Mouse (Mus musculus) retina, postnatal 1 day (tissue): ENCODE measurements at regions not wholly inside any gene's neighbourhood (a gene's known extent, or its start where the extent isn't known, plus 50 kb on each side); places are given as distances from the start of the nearest gene placed in this dataset.
A peak's percentile ranks its signal among the peaks of the same experiment; 100 is the strongest.
"Not testable (repeated sequence)": the region's sequence is repeated elsewhere in the genome, so short reads cannot be mapped to it uniquely, and the experiment has no call there.

Experiments
- DNase-seq: peaks from one replicate; pipeline ENCODE4 v3.0.0-alpha.2; 2012

DNA sequence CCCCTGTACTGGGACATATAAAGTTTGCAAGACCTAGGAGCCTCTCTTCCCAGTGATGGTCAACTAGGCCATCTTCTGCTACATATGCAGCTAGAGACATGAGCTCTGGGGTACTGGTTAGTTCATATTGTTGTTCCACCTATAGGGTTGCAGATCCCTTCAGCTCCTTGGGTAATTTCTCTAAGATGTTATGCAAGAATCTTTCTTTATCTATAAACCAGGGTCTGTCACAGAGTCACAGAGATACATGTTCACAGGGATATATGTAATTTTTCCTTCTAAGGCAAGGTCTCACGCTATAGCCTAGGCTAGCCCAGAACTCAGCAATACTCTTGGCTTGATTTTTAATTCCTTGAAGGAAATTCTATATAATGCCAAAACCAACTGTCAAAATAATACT, 56.9 kb downstream of the Zfp36l1 start:
- not testable (repeated sequence) for DNase-seq

DNA sequence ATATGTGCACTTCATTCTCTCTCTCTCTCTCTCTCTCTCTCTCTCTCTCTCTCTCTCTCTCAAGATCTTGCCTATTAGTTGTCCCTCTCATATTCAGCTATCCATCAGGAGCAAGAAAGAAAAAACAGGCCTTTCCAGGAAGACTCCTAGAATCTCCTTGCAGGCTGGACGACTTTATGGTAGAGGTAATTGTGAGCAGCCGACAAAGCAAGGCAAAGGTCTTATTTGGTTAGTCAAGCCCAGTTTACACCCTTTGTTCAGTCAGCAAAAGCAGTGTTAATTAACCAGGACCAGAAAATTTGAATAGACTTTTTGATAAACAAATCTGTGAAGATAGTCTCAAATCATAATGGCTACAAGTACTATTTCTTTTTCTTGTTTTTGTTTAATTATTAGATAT, 57.4 kb downstream of the Zfp36l1 start:
- DNase-seq = no peak

- no peak for DNase-seq
Observed at GRCm38 (mm10) chr12:80054655-80055037, 58.2 kb downstream of the Zfp36l1 start.

GRCm38 (mm10) chr12:80053902-80054654, 58.7 kb downstream of the Zfp36l1 start:
- DNase-seq = no peak

- no peak for DNase-seq
Observed at GRCm38 (mm10) chr12:80048215-80048979, 64.4 kb downstream of the Zfp36l1 start.

DNA sequence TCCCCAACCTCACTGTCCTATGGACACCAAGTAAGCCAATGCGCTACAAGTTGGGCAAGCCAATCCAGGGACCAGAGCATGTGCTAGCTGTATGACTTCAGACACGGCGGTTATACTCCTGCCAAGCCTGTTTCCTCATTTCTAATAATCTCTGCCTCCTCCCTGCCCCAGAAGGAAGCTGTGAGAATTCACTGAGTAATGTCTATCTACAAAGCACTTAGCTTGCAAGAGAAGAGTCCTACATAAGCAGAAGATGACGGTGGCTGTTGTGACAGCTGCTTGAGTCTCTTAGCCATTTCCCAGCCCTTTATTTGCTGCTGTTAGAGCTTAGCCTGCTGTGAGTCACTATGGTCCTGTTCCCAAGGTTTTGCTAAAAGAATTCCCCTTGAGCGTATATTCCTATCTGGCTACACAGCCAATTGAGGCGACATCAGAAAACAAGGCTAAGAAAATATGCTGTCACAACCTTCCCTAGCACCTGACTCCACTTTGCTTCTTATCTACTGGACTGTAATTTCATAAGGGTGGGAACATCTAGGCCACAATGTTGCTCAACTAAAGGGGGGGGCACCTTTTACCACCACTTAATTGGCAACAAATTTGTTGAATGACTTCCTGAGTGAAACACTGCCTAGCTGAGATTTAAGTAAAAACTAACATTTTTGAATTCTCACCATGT, 66.0 kb downstream of the Zfp36l1 start:
- DNase-seq = no peak

DNA sequence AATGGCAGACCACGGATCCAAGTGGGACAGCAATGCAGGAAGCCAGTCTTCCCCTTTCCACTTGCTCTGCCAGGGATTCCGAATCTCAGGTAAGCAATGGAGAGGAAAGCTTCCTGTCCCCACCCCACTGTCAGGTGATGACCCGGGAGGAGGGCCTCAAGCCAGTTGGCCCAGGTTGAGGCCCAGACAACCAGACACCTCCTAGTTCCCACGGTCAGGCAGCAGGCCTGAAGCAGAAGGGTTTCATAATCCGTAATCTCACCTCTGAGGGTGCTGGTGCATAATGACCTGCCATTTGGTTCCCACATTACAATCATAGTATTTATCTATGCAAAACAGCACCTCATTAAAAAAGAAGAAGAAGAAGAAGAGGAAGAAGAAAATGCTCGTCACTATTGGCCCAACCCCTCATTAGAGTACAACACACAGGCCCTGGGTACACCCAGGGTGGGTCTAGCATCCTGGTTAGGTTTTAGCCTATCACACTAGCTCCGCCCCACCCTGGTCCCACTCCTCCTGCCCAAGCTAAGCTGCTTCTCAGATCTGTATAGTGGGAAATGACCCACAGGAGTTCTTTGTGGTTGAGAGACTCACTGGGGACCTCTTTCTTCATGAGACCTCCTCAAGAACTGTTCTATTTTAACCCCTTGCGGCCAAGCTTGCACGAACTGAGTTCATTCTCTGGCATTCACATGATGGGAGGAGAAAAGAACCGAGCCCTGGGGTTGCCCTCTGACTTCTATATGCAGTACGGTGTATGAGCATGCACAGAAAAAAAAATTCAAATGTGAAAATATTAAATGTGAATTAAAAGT, 71.1 kb downstream of the Zfp36l1 start:
- no peak for DNase-seq

- no peak for DNase-seq
Observed at GRCm38 (mm10) chr12:80041012-80041411, 71.8 kb downstream of the Zfp36l1 start.

DNA sequence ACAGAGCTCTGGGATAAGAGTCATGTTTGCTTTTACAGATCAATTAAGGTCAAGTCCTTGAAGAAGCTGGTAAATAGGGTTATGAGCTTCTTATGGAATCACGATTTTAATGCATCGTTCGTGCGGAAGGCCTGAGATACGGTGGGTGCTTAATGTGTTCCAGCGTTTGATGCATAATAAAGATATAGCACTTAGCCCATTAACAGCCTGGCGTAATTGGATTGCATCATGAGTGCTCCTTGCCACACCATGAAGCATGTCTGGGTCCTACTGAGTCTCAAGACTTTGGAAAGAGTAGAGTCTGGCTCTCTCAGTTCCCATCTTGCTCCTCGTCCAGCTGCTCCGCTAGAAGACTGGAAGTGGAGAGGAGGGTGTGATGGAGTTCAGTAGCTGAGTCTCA, 72.6 kb downstream of the Zfp36l1 start:
- no peak for DNase-seq

- DNase-seq = no peak
Observed at GRCm38 (mm10) chr12:80039150-80039549, 73.7 kb downstream of the Zfp36l1 start.

- no peak for DNase-seq
Observed at GRCm38 (mm10) chr12:80035500-80036271, 77.1 kb downstream of the Zfp36l1 start.

- DNase-seq = no peak
Observed at GRCm38 (mm10) chr12:80034963-80035411, 77.8 kb downstream of the Zfp36l1 start.

GRCm38 (mm10) chr12:80034100-80034499, 78.7 kb downstream of the Zfp36l1 start:
- DNase-seq = no peak

DNA sequence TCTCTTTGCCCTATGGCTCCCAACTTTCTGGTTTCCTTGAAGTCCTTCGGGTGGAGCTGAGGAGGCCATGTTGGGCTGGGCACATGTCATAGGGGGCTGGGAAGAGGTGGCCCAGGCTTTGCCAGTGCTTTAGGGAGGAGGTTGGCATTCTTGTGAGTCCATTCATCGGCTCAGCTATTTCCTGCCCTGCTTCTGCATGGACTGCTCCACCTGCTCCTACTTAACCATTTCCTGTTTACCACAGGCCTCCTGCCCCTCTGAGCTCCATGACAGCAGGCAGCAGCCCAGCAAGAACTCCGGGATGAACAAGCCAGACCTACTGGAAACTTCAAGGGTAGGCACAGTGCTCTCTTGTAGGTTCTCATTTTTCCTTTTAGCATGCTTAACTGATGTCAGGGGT, 80.3 kb downstream of the Zfp36l1 start:
- DNase-seq = no peak

DNA sequence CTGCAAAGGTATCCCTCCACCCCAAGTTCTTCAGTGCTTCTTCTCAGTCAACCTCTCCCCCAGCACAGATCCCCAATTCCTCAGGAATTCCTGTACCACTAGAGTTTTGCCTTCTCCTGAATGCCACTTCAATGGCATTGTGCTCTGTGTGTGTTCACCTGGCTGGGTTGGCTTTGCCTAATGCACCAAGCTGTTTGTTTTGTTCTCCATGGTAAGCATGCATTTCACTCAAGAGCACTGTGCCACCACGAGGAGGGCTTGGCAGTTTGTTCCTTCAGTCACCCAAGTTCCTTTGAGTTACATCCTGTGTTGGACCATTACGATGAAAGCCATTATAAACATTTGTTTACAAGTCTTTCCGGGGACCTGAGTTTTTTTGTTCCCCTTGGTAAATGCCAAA, 84.5 kb downstream of the Zfp36l1 start:
- no peak for DNase-seq

DNA sequence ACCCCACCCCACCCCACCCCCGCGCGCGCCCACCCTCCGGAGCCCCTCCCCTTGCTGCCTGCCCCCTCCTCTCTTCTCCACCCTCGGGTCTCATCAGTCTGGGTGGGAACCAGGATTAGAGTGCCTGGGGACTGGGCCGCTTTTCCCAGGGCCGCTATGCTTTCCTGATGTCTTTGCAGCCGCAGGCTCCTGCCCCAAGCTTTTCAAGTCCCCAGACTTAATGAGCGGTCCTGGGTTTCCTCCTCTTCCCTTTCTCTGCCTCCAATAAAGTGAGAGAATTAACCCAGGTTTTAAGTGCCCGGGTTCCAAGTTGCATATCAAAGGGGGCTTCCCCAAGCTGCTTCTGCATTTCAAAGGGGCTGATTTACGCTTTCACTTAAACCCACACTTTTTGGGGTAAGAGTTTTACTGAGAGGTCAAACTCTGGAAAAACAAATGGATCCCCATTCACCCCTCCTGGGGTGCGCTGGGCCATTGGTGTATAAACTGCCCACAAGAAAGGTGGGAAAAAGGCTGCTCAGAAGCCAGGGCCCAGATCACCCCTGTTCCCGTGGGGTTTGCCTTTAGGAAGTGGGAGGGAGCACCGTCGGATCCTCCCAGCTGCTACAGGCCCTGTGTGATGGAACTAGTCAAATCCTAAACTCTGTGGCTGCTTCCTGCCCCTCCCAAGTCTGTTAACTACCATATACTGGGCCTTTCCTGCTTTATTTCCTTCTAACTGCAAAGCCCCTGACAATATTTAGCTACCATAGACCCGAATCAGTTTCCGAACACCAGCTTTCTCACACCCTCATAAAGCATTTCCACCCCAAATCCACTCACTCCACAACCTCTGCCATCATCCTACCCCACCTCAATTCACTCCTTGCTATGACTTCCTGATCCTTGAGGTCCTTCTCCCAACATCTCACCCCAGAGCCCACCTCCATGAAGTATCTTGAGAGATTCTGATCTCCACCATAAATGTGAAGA, 89.4 kb downstream of the Zfp36l1 start:
- DNase-seq = no peak

GRCm38 (mm10) chr12:80022181-80023106, 90.4 kb downstream of the Zfp36l1 start:
- peak; percentile 61 for DNase-seq

GRCm38 (mm10) chr12:80021030-80021473, 91.8 kb downstream of the Zfp36l1 start:
- DNase-seq = peak; percentile 43

DNA sequence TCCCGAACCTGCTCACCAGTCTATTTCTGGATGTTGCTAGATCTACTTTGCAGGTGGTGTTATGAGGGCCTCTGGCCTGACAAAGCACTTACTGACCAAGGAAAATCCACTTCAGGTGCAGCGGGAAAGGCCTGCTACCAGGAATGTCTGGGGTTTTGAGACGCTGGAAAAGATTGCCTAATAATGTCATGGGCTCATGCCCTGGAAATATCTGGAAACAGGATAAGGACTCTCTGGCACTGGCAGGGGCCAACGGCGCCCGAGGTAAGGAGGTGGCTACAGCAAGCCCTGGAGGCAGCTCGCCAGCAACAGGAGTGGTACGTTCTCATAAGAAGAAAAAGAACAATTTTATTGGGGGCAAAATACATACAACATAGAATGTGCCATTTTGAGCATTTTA, 94.7 kb downstream of the Zfp36l1 start:
- no peak for DNase-seq
